17 mouse cellular contexts compared by ENCODE assay signal in the genomic region with DNA sequence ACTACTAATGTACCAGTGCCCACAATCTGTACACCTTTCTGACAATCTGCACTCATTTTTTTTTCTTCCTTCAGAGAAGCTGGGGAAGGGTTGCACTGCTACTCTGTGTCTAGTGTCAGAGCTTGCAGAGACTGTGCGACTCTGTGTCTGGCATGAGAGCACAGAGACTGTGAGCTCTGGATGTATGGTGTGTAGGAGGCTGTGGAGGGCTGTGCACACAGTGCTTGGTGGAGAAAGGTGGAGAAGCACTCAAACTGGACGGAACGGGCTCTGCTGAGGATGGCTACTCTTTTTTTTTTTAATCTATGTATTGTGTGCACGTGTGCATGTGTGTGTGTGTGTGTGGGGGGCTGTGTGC.
A peak's percentile ranks its signal among the peaks of the same experiment; 100 is the strongest.
DNase-seq lines count a peak whose midpoint lies in the region; ATAC-seq and TF ChIP-seq lines count a peak whose summit lies in the region.
"Had no signal": no experiment of that assay in that cellular context is flagged by ENCODE, and none has a peak within 500 bp of the region (broad histone marks: within the 10 kb centered on the region; RNA-seq: fewer than 3 reads in every experiment).

No protein-coding gene starts in this region.

- no peak for ATAC-seq in hindbrain, postnatal 0 days
- ATAC-seq in hindbrain, embryonic 12.5 days (ENCODE audit: low FRiP score), result no peak
- ATAC-seq: forebrain, embryonic 14.5 days; hindbrain, embryonic 16.5 days had no signal

- 80% methylated on average over 4 of the region's 4 CpGs for WGBS in hindbrain, postnatal 0 days
- 90% methylated on average over 4 of the region's 4 CpGs for WGBS in hindbrain, embryonic 12.5 days

- no peak for TF ChIP-seq CTCF in hindbrain, postnatal 0 days (IDR thresholded peaks at IDR 0.05; ENCODE audit: low read depth)

- no peaks in the 10 kb centered on the region for H3K4me1 ChIP-seq in hindbrain, postnatal 0 days (ENCODE audit: insufficient read depth, low read length)
- H3K4me1 ChIP-seq in hindbrain, embryonic 12.5 days, result 0 out of 2 replicates have a peak, but pooled peaks cover 2% of the 10 kb centered on the region

- H3K9me3 ChIP-seq in hindbrain, postnatal 0 days (ENCODE audit: low read length), result no peaks in the 10 kb centered on the region
- H3K9me3 ChIP-seq in hindbrain, embryonic 12.5 days (replicated peaks), result peaks cover 2% of the 10 kb centered on the region; the same call in 1 of the 2 replicates
- H3K9me3 ChIP-seq: embryonic facial prominence, embryonic 10.5 days had no signal

- H3K4me2 ChIP-seq in hindbrain, postnatal 0 days (ENCODE audit: low read depth, low read length), result no peak overlapping the region
- H3K4me2 ChIP-seq in hindbrain, embryonic 12.5 days (replicated peaks), result no peak overlapping the region

- H3K9ac ChIP-seq in hindbrain, postnatal 0 days (replicated peaks; ENCODE audit: low read length), result 0 out of 2 replicates have a peak overlapping the region, but pooled peaks have one; percentile 9
- no peak overlapping the region for H3K9ac ChIP-seq in hindbrain, embryonic 12.5 days

- no peaks in the 10 kb centered on the region for H3K36me3 ChIP-seq in hindbrain, postnatal 0 days (ENCODE audit: insufficient read depth, low read length)
- H3K36me3 ChIP-seq in hindbrain, embryonic 12.5 days, result no peaks in the 10 kb centered on the region
- H3K36me3 ChIP-seq: embryonic facial prominence, embryonic 10.5 days had no signal

- peak; percentile 24 for DNase-seq in heart, adult 11 months
- no peak for DNase-seq in heart, adult 9 months (ENCODE audit: low spot score in 2 of 2)
- no peak for DNase-seq in hindbrain, postnatal 0 days (ENCODE audit: low spot score)
- DNase-seq in left cerebral cortex, postnatal 25 days (ENCODE audit: low spot score in 2 of 2), result peak; percentile 9 to 23
- no peak for DNase-seq in left cerebral cortex, adult 11 months (ENCODE audit: low spot score)
- no peak for DNase-seq in thymus, postnatal 36 days
- DNase-seq: adrenal gland, adult 2 months; adrenal gland, postnatal 25 days; cerebellum, adult 2 months; cerebellum, postnatal 10 days; gastrocnemius, postnatal 36 days; heart, adult 2 months; kidney, adult 2 months had no signal

- no peaks in the 10 kb centered on the region for H3K27me3 ChIP-seq in hindbrain, postnatal 0 days (ENCODE audit: insufficient read depth, low read length)
- no peaks in the 10 kb centered on the region for H3K27me3 ChIP-seq in hindbrain, embryonic 12.5 days

- H3K4me3 ChIP-seq in hindbrain, postnatal 0 days (ENCODE audit: low read length), result no peak overlapping the region
- H3K4me3 ChIP-seq in hindbrain, embryonic 12.5 days, result no peak overlapping the region
- H3K4me3 ChIP-seq: embryonic facial prominence, embryonic 10.5 days; heart, adult 2 months had no signal

- no peak overlapping the region for H3K27ac ChIP-seq in hindbrain, postnatal 0 days
- no peak overlapping the region for H3K27ac ChIP-seq in hindbrain, embryonic 12.5 days
- H3K27ac ChIP-seq: embryonic facial prominence, embryonic 10.5 days; heart, adult 2 months had no signal

- intact Hi-C loops in left cerebral cortex, postnatal 25 days (cut with DNase I), result no loop called here

Comparison
In these comparisons a context has a peak if more than half of its experiments do, and no peak if none do; other contexts are left out.
1. DNase-seq: peak in heart, adult 11 months (single experiment) and left cerebral cortex, postnatal 25 days (2 of 2); none in heart, adult 9 months (0 of 2), hindbrain, postnatal 0 days (single experiment), left cerebral cortex, adult 11 months (single experiment) and thymus, postnatal 36 days (0 of 2).